Mouse (Mus musculus): ENCODE data around the gene Poc1b.
"Not testable (repeated sequence)": the region's sequence is repeated elsewhere in the genome, so short reads cannot be mapped to it uniquely, and the experiment has no call there.

Gene Poc1b

DNA sequence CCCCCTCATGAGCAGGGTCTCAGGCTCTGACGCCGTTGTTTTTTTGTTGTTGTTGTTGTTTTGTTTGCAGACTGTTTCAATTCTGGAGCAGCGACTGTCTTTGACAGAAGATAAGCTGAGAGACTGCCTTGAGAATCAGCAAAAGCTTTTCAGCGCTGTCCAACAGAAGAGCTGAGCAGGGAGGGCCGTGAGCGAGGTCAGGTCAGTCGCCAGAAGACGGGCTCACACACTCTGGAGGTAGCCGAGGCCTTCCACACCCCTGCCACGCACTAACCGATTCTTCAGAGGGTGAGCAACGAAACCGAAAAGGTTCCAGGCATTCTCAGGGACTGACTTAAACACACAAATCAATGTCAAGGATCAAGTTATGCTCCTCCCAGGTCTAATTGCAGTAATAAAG, 89.7 kb downstream of the Poc1b start:
- DNase-seq (ENCODE audit: low spot score) = no peak

DNA sequence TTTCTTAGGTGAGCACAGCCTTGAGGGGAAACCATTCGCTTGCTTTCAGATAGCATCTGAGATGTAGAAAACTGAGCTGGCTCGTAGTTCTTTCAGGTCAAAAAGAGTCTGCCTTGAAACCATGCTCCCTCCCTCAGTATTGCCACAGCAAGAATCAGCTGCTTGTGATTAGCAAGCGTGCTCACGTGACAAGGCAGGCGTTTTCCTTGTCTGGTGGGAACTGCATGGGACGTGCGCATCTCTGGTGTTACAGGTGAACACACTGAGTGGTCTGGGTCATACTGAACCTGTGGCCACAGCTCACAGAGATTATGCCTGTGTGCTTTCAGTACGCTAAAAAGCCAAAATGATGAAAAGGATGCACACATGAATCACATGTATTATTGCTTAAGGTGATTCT, 90.3 kb downstream of the Poc1b start:
- no peak for DNase-seq (ENCODE audit: low spot score)

DNA sequence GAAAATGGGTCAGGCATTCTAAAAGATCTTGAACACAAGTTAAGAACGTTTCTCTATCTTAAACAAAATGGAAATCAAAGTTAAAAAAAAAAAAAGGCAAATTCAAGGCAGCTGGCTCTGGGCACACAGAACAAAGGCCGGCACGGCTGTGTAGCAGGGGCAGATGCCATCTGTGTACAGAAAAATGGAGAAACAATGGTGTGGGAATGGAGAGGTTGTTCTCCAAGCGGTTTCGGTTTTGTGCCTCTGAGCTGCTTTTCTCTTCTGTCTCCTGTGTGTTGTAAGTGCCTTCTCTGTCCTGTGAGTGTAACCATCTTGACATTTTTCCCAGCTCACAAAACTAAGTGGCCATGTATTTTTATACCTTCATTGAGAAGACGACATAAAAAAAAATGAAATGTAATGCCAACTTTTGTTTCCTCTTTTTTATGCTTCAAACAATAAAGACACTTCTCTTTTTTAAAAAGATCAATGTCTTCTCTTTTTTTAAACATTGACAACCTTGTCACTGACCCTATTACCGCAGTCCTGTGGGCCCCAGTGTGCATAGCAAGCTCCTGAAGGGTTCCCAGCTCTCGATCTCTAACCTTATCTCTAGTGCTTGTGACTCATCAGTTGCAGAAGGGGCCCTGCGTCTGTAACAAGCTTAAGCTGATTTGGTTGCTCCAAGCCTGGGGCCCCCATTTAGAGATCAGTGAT, 90.9 kb downstream of the Poc1b start:
- no peak for DNase-seq (ENCODE audit: low spot score)

DNA sequence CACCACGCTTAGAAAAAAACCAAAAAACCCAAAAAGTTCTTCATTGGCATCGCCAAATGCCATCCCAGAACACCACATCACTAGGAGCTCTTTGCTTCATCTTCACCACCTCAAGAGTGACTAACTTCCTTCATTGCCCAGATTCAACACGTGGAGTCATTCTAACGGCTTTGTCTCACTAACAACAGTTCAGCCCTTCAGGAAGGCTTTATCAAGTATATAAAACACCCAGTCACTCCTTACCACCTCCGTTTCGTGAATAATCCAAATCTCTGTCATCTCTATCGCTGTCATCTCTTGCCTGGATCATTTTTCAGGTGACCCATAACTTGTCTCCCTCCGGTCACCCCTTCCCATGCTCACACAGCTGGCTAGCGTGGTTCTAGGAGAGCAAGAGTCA, 92.1 kb downstream of the Poc1b start:
- DNase-seq (ENCODE audit: low spot score) = no peak

DNA sequence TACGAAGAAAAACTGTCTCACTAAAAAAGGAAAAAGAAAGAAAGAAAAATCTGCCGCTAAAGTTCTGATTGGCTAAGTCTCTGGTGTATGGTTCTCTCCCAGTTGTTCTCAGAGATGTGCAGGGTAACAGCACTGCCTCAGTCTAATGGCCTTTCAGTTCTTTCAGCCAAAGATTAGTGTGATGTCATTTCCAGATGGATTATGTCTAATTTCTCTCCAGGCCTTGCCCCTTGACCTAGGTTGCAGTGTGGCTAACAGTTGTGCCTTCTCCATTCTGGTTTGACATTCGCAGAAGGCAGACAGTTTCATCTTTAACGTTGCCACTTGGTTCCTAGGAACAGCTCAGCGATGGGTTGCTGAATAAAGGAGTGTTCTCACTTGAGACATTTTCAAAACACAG, 94.1 kb downstream of the Poc1b start:
- no peak for DNase-seq (ENCODE audit: low spot score)

DNA sequence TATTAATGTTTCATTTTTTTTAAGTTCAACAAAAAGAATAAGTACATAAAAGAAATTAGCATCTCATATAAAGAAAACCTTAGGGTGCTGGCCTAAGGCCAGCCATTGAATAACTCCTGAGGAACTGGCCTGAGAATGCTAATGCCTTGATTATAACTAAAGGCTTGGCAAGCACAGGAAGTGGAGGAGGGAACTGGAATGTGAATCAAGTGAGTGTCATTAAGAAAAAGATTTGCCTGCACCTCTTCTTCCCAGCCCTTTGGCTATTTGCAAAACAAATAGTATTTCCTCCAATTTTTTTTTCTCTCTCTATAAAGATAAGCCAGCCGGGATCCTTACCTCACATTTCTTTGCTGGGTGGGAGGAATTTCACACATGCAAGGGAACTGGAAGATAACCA, 95.0 kb downstream of the Poc1b start:
- no peak for DNase-seq (ENCODE audit: low spot score)

DNA sequence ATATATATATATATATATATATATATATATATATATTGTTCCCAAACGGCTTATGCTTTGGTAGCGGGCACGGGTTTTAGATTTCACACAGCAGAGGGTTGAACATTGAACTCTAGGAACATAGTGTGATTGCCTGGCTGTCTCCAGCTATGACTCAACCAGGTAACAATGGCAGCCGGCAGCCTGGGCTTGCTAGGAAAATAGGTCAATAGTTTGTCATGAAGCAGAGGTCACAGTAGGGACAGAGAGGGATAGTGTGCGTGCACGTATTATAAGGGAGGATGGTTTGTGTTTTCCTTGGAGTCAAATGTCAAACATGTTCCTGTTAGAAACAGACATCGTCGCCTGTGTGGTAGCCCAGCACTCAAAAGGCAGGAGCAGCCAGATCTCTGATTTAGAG, 95.5 kb downstream of the Poc1b start:
- peak; percentile 64 for DNase-seq (ENCODE audit: low spot score)

DNA sequence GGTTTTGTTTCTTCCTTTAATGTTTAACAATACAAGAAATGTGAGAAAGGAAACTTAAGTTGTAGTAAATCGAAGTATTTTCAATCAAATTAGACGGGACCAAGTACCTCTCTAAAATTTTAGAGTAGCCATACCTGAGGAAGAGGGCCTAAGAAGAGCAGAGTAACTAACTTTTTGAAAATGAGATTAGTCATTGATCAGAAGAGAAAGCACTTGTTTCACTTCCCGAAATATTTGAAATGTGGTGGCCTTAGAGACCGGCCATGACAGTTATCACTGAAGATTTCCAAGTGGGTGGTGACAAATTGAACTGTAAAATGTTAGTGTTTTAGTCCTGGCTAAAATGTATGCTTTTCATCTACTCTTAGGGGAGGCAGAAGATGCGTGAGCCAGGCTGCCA, 96.3 kb downstream of the Poc1b start:
- DNase-seq (ENCODE audit: low spot score) = no peak

DNA sequence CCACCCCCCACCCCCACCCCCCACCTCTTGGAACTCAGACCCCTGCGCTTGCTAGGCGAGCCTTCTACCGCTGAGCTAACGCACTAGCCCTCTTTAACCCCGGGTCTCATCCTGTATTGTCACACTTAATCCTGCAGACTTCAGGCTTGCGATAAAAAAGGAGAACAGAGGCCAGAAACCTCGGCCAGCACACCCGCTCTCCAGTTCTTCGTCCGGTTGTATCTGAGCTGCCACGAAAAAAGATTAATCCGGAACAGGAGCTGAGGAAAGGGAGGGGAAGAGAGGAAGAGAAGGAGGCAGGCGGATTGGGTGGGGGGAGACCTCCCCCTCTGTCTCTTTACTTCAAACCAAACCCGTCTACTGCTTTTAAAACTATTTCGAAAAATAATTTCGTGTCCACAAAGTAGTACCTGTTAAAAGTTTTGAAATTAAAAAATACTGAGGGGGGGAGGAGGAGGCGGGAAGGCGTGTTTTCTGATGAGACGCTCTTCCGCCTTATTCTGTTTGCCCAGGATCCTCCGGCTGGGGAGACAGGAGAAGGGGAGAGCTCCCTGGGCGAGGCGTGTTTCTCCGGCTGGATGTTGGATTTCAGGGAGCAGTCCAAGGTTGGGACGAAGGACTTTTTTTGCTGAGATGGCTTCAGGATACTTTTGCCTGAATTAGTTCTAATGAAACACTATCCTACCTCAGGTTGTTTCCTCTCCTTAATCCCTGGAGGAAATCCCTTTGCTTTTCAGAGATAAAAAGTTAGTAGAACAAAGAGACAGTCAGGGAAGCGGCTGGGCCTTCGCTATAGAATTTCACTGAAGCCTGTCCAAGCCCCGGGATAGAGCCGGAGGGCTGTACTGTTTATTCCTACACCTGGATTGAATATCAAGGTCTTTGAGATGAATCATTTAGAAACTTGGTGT, 97.0 kb downstream of the Poc1b start:
- peak; percentile 66 for DNase-seq (ENCODE audit: low spot score)

DNA sequence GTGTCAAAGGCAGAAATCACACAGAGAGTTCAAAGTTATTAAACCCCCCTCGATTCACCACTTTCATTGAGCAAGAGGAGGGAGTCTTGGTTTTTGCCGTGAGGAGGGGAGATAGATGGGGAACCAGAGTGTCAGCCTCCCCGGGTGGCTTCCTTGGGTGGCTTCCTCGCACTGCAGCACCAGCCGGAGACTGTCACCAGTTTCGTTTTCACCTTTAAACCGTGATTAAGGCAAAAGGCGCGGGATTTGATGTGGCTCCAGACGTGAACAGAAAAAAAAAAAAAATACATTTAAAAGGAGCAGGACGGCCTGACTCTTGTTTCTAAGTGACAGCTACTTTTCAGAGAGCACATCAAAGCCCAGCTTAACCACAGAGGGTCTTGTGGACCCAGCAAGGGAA, 97.7 kb downstream of the Poc1b start:
- DNase-seq (ENCODE audit: low spot score) = no peak

DNA sequence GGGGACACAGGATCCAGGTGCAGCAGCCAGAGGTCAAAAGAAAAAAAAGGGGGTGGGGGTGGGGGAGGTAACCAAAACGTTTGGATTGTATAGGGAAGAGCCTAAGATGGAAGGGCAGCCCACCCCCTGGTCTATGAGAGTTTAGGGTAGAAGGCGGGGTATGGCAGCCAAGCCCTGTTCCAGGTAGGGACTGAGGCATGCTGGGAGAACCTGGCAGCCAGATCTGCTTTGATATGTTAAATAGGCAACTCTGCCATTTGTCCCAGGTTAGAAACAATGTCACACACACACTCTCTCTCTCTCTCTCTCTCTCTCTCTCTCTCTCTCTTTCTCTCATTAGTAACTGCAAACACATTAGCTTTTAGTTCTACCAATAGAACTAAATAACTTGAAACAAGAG, 100.3 kb downstream of the Poc1b start:
- no peak for DNase-seq (ENCODE audit: low spot score)

DNA sequence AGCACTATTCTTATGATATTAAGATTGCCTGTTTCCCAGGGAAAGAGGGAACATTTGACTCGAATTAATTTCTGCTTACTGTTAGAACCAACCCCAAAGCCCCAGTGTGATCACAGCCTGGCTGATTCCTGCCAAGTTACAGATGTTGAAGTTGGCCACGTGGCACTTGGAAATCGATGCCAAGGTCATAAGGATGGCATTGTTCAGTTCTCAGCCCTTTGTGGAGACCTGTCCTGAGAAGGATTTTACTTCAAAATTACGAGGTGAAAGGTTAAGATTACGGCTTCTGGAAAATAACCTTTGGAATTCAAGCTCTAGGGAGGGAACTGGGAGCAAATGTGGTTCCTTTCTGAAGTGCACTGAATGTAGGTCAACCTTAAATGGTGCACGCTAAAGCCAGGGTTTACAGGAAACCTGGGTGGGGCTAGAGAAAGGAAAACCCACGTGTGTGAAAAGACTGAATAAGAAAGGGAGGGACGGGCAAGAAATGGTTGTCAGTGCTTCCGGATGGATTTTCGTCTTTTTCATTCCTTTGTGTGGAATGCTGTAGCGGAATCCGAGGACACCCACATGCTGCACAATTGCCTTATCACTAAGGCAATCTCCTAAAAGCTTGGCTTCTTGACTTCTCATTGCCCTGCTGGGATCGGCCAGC, 102.4 kb downstream of the Poc1b start:
- no peak for DNase-seq (ENCODE audit: low spot score)

DNA sequence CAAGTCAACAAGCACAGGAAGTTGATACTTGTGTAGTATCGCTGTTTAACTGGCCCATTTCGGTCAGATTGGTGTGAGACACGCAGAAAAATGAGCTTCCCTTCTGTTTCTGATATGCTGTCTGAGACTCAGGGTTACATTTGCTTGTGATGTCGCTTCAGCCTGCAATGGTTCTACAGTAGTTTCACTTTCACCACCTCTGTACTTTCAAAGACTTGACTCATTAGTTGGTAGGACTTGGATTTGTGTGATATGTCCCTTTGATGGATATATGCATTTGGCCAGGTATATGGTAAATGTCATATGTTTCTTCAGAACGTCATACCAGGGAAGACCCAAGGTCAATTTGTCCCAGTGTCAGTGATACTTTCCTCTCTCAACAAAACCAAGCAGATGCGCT, 104.2 kb downstream of the Poc1b start:
- DNase-seq (ENCODE audit: low spot score) = no peak

DNA sequence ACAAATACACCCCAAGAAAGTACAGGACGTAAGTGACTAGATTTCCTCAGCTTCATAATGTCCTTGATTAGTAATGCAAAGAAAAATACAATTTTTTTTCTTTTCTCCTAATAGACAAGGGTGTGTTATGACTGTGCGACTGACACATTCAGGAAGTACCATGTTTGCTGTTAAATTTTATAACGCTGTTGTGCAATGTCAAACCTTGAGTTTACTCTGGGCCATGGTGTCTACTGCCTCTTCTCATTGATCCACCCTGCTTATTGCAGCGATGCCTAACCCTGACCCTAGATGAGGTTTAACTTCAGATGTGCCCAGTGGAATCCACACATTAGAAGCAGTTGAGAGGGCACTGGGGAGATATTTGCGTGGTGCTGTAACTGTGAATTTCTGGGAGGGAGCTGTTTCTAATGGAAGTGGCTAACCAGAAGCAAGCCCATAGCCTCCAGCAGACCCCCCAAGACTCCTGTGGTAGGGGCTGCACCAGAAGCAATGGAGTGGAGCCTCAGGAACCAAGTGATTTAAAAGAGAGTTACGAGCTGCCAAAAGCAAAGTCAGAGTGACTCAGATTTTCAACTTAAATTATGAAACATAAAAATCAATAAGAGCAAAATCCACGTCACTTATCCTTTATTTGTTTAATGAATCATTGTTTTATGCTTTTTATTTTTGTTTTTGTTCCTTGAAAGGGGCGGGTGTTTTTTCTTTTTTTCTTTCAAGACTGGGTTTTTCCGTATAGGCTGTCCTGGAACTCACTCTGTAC, 104.8 kb downstream of the Poc1b start:
- no peak for DNase-seq (ENCODE audit: low spot score)

DNA sequence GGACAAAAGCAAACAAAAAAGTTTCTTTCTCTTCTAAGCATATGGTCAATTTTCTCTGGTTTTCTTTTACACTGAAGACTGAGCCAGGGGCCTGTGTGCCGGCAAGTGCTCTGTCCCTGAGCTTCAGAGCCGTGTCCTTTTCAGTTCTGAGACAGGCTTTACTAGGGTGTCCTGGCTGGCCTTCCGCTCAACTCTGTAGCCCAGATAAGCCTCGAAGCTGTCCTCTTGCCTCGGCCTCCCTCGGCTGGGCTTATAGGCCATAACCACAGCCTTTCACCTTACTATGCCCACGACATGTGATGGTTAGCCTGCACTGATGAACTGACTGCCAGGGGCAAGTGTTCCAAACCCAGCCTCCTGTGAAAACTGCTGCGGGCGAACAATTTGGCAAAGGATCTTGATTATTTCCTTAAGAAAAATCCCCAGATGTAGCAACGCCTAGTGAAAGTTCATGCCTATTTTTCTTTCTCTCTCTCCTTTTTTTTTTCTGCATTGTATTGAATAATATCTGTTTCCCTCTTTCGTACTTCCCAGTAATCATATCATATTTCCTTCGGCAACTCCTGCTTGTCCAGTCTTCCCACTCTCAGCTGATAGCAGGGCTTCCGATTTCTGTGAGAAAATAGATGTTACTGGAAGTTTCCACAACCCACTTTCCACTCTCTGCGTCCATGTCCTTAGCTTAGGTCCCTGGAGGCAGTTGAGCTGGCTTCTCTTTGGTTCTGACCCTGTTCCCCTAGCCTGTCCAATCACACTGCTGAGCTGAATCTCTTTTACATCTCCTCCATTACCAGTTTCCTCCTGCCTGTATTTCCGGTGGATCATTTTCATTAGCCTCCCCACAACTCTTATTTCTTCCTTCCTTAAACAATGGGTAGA, 107.8 kb downstream of the Poc1b start:
- DNase-seq (ENCODE audit: low spot score) = no peak

DNA sequence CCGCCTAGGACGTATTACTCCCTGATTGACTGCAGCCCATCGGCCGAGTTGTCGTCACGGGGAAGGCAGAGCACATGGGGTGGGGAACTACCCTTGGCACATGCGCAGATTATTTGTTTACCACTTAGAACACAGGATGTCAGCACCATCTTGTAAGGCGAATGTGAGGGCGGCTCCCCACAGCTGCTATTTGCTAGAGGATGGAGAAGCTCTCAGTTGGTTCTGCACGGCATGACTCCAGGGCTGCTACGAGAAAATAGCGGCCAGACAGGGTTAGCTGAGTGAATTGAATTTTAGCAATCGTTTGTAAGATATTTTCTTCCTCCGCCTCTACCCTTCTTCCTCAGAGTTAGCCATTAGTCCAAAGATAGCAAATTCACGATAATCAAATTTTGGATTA, 109.7 kb downstream of the Poc1b start:
- DNase-seq (ENCODE audit: low spot score) = not testable (repeated sequence)

DNA sequence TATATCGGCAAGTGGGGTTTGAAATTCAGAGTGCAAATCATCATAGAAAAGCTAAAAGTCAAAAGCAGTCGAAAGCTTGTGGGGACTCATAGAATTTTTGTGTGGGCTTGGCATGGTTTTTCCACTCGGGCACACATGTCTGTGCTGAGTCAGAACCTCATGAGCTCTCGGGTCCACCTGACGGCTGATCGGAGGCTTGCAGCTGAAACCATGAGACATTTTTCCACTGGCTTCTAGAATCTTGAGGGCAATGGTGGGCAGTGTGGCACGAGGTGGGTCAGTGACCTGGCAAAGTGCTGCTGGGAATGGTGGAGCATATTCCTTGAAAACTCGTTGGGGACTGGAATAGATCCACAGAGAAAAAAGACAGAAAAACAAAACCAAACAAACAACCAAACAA, 114.7 kb downstream of the Poc1b start:
- no peak for DNase-seq (ENCODE audit: low spot score)

DNA sequence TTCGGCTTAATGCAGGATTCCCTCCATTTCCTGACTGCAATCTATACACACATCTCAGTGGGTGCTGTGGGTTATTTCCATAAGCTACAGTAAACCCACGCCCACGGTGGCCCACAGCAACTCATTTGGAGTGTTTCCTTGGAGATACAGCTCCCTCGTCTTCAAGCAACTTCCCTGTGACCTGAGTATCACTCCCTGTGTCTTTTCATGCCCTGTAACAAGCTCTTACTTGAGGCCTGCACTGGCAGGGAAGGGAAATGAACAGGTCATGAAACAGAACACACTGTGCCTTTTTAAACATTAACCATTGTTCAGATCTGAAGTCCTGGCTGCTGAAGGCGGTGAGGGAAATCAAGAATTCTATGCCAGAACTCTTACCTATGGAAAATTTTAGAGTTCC, 115.9 kb downstream of the Poc1b start:
- no peak for DNase-seq (ENCODE audit: low spot score)

DNA sequence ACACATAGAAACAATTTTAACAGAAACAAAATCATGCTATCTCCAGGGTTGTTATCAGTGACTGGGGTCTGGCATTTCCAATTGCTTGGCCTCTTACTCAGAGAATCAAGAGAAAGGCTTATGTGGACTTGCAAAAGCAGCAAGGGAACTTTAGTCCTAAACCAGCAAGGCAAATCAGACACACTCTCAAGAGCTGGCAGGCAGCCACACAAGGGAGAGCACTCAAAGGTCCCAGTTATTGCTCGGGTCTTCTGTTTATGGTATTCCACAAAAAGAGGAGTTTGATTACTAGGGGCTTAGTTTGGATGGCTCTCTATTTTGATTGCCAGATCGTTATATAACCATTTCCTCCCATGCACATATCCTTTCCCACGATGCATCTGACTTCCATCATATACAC, 117.4 kb downstream of the Poc1b start:
- DNase-seq (ENCODE audit: low spot score) = no peak

DNA sequence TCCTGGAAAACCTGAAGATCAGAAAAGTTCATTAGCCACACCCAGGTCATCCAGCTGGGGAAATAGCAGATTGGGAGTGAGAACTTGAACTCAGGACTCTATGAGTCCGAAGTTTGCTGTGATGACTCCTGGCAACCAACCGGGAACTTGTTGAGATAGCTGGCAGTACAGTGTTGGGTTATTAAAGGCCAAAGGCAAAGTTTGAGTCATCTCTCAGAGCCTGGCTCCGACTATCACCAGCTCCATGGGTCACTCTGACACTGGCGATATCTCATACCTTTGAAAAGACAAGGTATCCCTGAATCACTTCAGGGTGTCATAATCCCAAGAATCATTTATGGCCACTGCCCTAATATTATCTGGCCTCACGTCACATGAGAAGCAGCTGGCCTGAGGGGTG, 119.9 kb downstream of the Poc1b start:
- no peak for DNase-seq (ENCODE audit: low spot score)

Measured in yolk sac, embryonic 10.5 days (tissue).